Mouse (Mus musculus): ENCODE data around the gene Cpa3.
A peak's percentile ranks its signal among the peaks of the same experiment; 100 is the strongest.

Cpa3 gene

DNA sequence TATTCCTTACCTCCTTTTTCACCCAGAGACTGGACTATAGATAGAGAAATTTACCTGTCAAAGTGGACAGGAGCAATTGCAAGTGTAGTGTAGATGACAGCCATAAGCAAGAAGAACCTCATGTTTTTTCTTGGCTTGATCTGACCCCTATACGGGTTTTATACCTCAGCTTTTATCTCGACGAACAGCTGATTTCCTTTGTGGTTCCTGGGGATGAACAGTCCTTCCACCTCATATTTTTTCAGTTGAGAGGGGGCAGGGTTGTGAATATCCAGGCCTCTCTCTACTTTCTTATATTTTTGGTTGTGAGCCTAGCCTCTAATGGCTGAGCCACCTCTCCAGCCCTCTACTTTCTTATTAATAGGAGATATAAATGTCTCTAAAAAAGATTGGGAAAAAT is at the start of gene Cpa3:
Gene Cpa3 (minus strand): TSS at position 132 of the 400 bp plus-strand sequence.
- DNase-seq (ENCODE audit: extremely low read depth, insufficient read length, low spot score), result no peak

DNA sequence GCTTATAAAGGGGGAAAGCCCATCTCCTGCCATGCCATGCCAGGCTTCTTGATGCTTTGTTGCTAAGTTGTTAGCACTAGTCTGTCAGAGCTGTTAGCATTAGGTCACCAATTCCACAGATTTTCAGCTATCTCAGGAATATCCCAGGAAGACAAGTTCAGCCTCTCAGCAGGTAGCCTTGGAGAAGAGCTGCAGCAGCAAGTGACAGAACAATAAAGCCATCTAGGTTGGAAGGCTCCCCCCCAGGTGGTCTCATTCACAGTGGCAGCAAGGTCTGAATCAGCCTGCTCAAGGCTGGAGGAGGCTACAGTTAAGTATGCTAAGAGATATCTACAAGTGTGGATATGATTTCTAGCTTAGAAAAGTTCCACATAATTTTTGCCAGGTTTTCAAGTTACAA is 49.4 kb upstream of the Cpa3 start:
- DNase-seq (ENCODE audit: extremely low read depth, insufficient read length, low spot score), result no peak

DNA sequence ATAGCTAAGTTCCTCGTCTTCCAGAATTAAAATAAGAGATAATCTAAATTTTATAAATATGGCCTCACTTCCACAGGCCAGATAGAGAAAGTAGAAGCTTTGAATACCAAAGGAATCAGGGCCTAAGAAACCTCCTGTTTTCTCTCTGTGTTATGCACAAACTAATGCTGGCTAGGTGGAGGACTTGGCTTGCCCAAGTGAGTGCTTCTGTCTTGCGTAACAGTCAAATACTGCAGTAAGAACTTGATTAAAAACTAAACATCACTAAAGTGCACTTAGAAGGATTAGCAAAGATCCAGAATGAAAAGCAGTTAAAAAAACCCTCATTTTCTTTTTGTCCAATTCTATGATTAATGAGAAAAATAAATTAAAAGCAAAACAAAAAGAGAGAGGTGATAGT is 46.8 kb upstream of the Cpa3 start:
- DNase-seq (ENCODE audit: extremely low read depth, insufficient read length, low spot score), result no peak

DNA sequence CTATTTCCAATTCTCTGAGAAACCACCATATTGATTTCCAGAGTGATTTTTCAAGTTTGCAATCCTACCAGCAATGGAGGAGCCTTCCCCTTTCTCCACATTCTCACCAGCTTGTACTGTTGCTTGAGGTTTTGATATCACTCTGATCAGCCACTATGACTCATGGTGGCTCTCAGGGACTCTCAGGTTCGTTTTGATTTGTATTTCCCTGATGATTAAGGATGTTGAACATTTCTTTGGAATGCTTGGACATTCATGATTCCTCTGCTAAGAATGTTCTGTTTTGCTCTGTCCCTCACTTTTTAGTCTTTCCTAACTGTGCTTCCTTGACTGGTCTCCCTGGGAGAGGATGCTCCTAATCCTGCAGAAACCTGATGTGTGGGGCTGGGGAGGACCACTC is 39.8 kb upstream of the Cpa3 start:
- peak; percentile 54 for DNase-seq (ENCODE audit: extremely low read depth, insufficient read length, low spot score)

DNA sequence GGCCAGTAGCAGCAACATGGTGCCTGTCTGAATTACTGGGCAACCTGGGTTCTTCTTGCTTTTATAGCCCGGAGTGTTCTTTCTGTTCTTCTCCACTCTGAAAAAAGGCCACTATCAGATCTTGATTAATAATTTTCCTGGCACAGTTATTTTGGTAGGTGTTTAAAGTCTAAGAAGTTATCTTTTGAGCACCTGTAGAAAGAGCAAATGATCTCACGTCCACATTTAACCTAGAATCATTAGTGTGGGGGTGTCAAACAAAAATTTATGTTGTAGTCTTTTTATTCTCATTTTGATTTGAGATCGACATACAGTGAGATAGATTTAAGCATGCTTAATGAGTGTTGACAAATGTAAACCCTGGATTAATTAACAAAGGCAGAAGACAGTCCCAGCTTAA is 33.7 kb upstream of the Cpa3 start, which contains the start of gene Cpb1:
Gene Cpb1 (minus strand): TSS at position 101 of the 400 bp plus-strand sequence.
- DNase-seq (ENCODE audit: extremely low read depth, insufficient read length, low spot score), result no peak

DNA sequence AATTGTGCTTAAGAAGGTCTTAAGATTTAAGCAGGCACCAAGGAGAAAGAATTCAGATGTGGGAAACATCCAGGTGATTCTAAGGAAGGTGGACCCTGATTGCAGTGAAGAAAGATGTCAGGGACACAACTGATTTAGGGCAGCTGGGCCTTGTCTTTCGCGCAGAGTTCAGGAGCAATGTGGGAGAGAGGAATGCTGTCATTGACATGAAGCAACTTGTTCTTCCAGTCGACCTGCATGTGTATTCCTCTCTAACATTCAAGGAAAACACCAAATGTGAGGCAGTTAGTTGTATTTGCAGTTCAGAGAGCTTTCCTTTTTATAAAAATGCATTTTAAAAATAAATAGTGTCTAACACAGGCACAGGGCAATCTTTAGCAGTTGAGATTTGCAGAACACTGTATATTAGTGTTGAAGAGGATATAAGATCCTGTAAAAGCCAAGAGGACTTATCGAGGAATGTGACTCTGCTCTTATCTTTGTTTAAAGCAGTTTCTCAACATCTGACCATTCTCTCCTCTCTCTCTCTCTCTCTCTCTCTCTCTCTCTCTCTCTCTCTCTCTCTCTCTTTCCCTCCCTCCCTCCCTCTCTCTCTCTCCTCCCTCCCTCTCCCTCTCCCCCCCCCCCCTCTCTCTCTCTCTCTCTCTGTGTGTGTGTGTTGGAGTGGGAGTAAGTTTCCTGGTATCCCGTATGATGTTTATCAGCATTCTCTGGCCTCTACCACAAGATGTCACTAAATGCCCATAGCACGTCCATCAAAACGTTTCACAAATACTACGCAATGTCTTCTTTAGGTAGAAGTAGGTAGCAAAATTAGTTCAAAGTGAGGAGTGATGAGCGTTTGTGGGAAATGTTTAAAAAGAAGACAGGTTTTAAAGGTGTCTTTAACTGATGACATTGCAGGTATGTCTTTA is 12.8 kb upstream of the Cpa3 start:
- no peak for DNase-seq (ENCODE audit: extremely low read depth, insufficient read length, low spot score)

DNA sequence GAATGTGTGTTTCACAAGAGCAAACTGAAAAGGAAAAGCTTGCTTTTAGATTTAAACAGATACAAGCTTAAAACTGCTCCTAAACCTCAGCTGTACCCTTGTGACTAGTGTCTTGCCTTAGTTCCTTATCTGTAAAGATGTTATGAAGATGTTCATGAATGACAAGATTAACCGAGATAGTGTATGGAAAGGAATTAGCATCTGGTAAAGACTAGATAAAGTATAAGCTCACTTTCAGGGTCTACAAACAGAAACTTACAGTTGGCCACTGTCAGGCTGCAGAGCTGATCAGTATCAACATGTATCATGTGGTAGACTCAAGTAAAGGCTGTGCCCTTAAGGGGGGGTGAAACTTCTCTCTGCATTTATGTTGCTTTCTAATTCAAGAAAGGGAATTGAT is 1.9 kb upstream of the Cpa3 start:
- DNase-seq (ENCODE audit: extremely low read depth, insufficient read length, low spot score), result no peak

DNA sequence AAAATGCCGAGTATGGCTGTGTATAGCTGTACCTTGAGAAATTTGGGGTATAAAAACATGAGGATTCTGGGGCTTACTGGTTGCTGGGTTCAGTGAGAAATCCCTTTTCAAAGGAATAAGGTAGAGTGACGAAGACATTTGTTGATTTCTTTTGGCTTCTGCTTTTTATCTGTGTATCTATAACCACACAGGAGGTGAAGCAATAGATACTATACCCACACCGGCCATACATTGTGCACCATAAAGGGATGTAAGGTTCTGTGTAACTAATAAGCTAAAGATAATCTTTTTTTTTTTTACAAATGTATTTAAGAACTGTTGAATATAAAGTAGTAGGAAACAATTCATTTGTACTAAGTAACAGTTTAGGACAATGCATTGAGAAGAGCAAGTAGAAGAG is 2.2 kb downstream of the Cpa3 start:
- no peak for DNase-seq (ENCODE audit: extremely low read depth, insufficient read length, low spot score)

DNA sequence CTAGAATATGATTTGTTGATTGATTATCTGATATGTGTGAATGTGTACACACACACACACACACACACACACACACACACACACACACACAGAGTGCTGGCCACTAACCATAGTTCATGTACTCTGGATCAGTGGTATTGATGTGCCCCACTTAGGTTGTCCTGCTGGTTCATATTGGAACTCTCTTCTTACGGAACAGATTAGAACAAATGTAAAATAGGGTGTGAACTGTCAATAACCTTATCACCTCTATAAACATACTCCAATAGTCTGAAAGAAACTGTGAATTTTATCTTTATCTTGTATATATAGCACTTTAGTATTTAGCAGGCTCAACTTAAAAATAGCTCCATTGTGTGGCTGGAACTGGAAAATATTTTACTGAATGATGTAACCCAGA is 5.0 kb downstream of the Cpa3 start:
- DNase-seq (ENCODE audit: extremely low read depth, insufficient read length, low spot score), result no peak

DNA sequence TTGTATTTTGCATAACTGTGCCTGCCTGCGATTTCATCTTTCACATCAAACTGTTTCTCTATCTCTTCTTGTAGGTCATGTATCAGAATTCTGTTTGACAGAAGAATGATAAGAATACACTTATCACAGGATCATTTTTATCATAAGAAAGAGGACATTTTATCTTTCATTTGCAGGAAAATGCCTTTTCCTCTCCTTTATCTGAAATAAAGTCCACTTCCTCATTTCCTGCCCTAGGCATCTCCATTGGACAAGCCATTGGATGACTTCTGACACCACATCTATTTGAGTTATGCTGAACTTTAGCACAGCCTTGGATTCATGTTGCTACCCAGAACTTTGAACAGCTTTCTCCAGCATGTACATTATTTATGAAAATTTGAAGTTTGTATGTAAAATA is 13.0 kb downstream of the Cpa3 start:
- DNase-seq (ENCODE audit: extremely low read depth, insufficient read length, low spot score), result no peak

DNA sequence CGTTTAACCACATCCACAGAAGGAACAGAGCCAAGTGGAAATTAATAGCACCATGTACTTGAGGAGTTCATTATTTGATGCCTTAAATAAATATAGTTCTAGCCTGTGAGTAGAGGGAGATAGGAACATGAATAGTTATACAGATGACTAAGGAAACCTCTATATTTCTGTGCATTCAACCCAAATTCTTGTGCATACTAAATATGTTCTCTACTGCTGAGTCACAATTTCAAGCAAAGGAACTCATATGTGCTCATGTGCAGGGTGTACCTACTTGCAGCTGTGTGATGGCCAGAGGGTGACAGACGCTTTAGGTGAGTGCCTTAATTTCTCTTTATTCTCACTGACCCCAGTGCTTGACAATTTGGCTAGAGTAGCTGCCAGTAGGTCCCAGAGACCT is 16.6 kb downstream of the Cpa3 start:
- DNase-seq (ENCODE audit: extremely low read depth, insufficient read length, low spot score), result no peak

DNA sequence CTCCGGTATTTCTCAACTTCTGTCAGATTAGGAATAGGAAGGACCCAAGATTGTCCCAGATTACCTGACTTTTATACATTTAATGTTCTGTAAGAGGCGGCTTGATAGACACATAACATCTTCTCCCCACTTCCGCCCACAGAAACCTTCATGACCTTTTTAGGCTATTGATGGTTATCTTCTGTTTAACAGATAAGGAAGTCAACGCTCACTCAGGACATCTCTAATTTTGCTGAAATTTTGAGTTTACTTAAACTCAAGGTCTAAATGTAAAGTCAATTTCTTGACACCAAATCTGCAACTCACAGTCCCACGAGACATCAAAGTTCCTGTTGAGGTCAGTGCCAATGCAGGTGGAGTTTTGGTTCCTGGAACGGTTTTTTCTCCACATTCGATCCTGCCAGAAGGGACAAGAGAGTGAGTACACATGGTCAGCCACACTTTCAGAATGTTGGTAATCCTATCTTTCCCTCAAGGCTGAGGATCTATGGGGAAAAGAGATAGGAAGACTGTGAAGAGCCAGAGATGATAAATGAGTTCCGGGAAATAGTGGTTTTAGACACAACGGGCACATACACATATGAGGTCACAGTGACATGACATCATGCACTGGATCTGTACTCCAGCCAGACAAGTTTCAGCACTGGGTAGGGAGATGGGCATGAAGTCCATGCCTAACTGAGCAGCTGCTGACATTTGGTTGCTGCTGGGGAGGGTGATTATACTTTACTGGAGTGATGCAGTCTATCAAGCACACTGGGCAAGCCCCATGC is 18.9 kb downstream of the Cpa3 start:
- DNase-seq (ENCODE audit: extremely low read depth, insufficient read length, low spot score), result no peak

DNA sequence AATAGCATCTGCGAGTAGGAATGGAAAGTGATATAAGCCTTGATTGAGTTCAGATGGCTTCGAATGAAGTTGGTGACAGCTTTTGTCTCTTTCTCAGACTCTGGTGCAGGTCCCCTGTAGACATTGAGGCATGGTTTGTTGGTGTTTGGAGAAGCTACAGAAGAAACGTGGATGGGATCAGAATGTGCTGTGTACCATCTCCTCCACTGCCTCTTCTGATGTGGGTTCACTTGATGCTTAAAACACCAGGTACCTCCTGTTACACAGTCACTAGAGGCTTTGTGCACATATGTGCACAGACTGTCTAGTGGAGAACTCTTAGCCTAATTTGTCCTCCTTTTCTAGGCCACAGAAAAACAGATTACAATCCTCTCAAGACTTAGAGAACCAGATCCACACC is 19.8 kb downstream of the Cpa3 start:
- no peak for DNase-seq (ENCODE audit: extremely low read depth, insufficient read length, low spot score)

DNA sequence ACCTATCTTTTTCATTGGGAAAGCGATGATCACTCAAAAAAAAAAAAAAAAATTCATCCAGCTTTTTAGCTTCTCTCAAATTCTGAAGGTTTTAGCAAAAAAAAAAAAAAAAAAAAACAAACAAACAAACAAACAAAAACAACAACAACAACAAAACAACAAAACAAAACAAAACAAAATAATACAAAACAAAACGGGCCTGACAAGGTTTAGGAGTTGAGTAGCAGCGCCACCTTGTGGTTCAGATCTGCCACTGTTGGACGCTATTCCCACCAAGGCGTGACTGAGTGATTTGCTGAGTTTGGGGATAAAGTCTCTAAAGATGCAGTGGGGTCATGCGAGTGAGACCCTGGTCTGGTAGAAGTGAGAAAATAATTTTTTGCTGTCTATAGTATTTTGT is 43.1 kb downstream of the Cpa3 start:
- no peak for DNase-seq (ENCODE audit: extremely low read depth, insufficient read length, low spot score)

DNA sequence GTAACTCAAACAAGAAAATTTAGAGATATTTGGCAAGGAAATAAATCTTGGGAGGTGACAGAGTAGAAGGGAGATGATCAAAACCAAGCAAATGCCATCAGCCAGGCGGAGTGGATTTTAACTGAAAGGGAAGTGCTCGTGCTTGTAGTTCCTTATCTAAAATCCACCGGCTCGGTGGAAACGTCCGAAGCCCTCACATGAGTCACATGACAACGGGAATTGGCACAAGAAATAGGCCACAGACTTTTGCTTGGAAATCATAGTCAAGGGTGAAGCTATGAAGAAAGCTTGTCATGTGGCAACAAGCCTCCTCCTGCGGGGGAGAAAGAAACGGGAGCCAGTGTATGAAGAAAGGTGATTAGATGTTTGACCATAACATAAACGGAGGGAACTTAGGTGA is 44.1 kb downstream of the Cpa3 start:
- DNase-seq (ENCODE audit: extremely low read depth, insufficient read length, low spot score), result no peak

DNA sequence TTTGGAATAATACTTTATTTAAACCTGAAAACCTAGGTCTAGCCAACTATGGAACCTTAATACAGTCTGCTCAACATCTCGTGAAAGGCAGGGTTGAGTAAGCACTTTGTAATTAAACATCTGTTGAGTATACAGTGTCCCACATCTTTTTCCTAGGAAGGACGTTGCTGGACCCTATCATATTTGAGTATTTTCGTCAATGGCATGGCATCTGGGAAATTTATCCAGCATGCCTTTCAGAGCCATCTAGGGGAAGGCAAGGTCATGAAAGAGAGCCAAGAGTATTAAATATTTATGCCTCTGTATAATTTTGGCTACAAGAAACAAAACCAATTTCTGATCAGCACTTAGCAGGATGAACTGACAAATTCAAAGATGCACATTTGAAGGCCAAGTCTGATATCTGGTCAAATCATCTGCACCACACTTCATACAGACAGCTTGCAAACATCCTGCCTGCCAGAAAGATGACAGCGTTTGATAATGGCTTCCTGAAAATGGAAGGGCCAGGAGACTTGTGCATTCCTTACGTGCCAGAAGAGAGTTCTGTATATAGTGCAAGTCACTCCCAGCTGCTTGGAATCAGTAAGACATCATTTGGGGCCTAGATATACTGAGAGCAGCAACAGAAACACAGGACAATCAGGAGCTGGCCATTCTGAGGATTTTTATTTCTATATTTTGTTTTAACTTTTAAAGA is 52.9 kb downstream of the Cpa3 start:
- no peak for DNase-seq (ENCODE audit: extremely low read depth, insufficient read length, low spot score)

DNA sequence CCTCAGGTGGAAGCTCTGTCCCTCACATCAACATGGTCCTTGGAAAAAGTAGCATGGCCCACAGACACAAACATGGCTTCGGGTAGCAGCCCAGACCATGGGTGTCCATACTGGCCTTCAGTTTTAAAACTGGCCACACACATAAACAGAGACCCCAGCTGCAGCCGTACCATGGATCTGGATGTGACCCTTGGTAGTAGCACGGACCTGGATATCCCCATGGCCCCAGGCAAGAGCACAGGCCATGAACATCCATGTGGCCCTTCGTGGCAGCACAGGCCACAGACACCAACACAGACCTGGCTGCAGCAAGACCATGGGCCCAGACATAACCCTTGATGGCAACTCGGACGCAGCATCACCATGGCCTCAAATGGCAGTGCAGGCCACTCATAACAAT is 69.6 kb downstream of the Cpa3 start:
- DNase-seq (ENCODE audit: extremely low read depth, insufficient read length, low spot score), result no peak

DNA sequence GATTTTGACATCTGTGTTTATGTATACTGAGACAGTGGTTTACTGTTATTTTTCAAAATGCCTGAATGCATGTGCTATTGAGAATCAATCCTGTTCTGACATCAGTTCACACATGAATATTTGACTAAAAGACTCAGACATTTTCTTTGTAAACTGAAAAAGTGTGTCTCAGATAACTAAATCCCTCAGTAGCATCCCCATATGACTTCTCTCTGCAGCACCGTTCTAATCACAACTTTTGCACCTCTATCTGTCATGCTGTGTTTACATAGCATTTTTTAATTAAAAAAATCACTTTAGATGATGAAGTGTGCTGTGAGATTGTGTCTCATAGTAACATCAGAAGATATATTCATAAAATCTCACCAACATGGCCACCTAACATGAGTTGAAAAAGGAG is 74.5 kb downstream of the Cpa3 start:
- no peak for DNase-seq (ENCODE audit: extremely low read depth, insufficient read length, low spot score)

Measured in 3134 (cell line).